8 mouse cellular contexts compared by ENCODE assay signal in genomic region chr10:82629111-82629585, GRCm38 (mm10). TPM values are rescaled to one million over a fixed set of nuclear protein-coding genes. Genes with fewer than 3 reads are reported as not detected.
DNase-seq lines count a peak whose midpoint lies in the region; ATAC-seq and TF ChIP-seq lines count a peak whose summit lies in the region.

No protein-coding gene starts in this region.

- WGBS in embryonic facial prominence, embryonic 11.5 days: 5% methylated on average over 11 of the region's 11 CpGs
- WGBS in stomach, embryonic 15.5 days: 7% methylated on average over 11 of the region's 11 CpGs

- H3K79me2 ChIP-seq in C2C12 (ENCODE audit: control insufficient read depth, insufficient read depth): peaks cover 43% of the 10 kb centered on the region

- no peaks in the 10 kb centered on the region for H3K27me3 ChIP-seq in C2C12 (ENCODE audit: control insufficient read depth, insufficient read depth, insufficient read length)
- no peaks in the 10 kb centered on the region for H3K27me3 ChIP-seq in embryonic facial prominence, embryonic 11.5 days (ENCODE audit: control insufficient read depth, insufficient read depth, low read length)
- H3K27me3 ChIP-seq in stomach, embryonic 15.5 days (replicated peaks): no peaks in the 10 kb centered on the region

- H3K9ac ChIP-seq in embryonic facial prominence, embryonic 11.5 days (replicated peaks; ENCODE audit: low read length): peak overlapping the region; percentile 78
- peak overlapping the region; percentile 71; the same call in 1 of the 2 replicates for H3K9ac ChIP-seq in stomach, embryonic 15.5 days

- TF ChIP-seq CTCF in C2C12 (IDR thresholded peaks at IDR 0.05; ENCODE audit: control insufficient read depth, insufficient read depth, insufficient read length): no peak

- no peaks in the 10 kb centered on the region for H3K4me1 ChIP-seq in embryonic facial prominence, embryonic 11.5 days (ENCODE audit: control insufficient read depth, insufficient read depth, low read length)
- H3K4me1 ChIP-seq in stomach, embryonic 15.5 days: peaks cover 10% of the 10 kb centered on the region; the same call in 1 of the 2 replicates

- H3K27ac ChIP-seq in embryonic facial prominence, embryonic 11.5 days (replicated peaks; ENCODE audit: low read depth, low read length): peak overlapping the region; percentile 66
- peak overlapping the region; percentile 91 for H3K27ac ChIP-seq in stomach, embryonic 15.5 days

- peak overlapping the region; percentile 38 for H3K4me3 ChIP-seq in C2C12 (ENCODE audit: insufficient read depth, poor library complexity, severe bottlenecking)
- H3K4me3 ChIP-seq in embryonic facial prominence, embryonic 11.5 days (ENCODE audit: low read depth, low read length): peak overlapping the region; percentile 55
- peak overlapping the region; percentile 68 for H3K4me3 ChIP-seq in stomach, embryonic 15.5 days (replicated peaks)

- DNase-seq in gastrocnemius, adult 18-20 months (ENCODE audit: low spot score): peak; percentile 10
- no peak for DNase-seq in gastrocnemius, postnatal 25 days
- DNase-seq in embryonic facial prominence, embryonic 11.5 days (ENCODE audit: low spot score): peak; percentile 30
- peak; percentile 10 for DNase-seq in lung, postnatal 10 days
- no peak for DNase-seq in adrenal gland, adult 8-10 months

- H3K79me3 ChIP-seq in C2C12 (ENCODE audit: low read depth): peaks cover 40% of the 10 kb centered on the region

- H3ac ChIP-seq in C2C12 (ENCODE audit: control insufficient read depth, insufficient read length, low read depth): peak overlapping the region; percentile 67

- peak; percentile 31; the same call in 1 of the 2 replicates for ATAC-seq in embryonic facial prominence, embryonic 11.5 days (replicated peaks; ENCODE audit: insufficient number of reproducible peaks, low FRiP score, low TSS enrichment, low read depth)
- ATAC-seq in inflammation-experienced regulatory T-cells, adult 6 months: peak; percentile 7
- ATAC-seq in stomach, embryonic 15.5 days (ENCODE audit: insufficient read depth, low FRiP score, low read depth): peak; percentile 24; the same call in 1 of the 2 replicates

- peaks cover 16% of the 10 kb centered on the region for H3K36me3 ChIP-seq in C2C12 (ENCODE audit: control insufficient read depth, insufficient read depth)
- no peaks in the 10 kb centered on the region; the same call in 1 of the 2 replicates for H3K36me3 ChIP-seq in embryonic facial prominence, embryonic 11.5 days (replicated peaks; ENCODE audit: control insufficient read depth, insufficient read depth, low read depth, low read length)
- H3K36me3 ChIP-seq in stomach, embryonic 15.5 days: 0 out of 2 replicates have a peak, but pooled peaks cover 3% of the 10 kb centered on the region

- H3K4me2 ChIP-seq in embryonic facial prominence, embryonic 11.5 days (ENCODE audit: low read depth, low read length): peak overlapping the region; percentile 82
- H3K4me2 ChIP-seq in stomach, embryonic 15.5 days: peak overlapping the region; percentile 86

- no peaks in the 10 kb centered on the region for H3K9me3 ChIP-seq in embryonic facial prominence, embryonic 11.5 days (replicated peaks; ENCODE audit: control insufficient read depth, low read length)
- no peaks in the 10 kb centered on the region for H3K9me3 ChIP-seq in stomach, embryonic 15.5 days

TF ChIP-seq in C2C12, 6 proteins besides CTCF, POLR2A, EP300 and RAD21:
- no peak for TF ChIP-seq CEBPB (IDR thresholded peaks at IDR 0.05; ENCODE audit: low read depth)

RNA-seq across cellular contexts. Expression of gene Tdg, which starts 0.5 kb away (rescaled TPM):
- 10 to 100 TPM; 10.5 to 12.0 TPM for total RNA-seq in gastrocnemius, adult 18-20 months (2021)
- total RNA-seq in gastrocnemius, postnatal 25 days (2021): 10 to 100 TPM; 16.5 to 16.7 TPM
- polyA plus RNA-seq in C2C12 (2012; fragmentation: generic; extraction: Trizol): 18.5 TPM
- polyA plus RNA-seq in embryonic facial prominence, embryonic 11.5 days (2014; fragmentation: Nextera tagmentation; extraction: Ambion mirVana): 276 and 283 TPM in 2 replicates
- 10 to 100 TPM; 16.5 to 46.4 (median 17.9) TPM for polyA plus RNA-seq in inflammation-experienced regulatory T-cells, adult 6 months (2017; shearing (Covaris generic))
- polyA plus RNA-seq in stomach, embryonic 15.5 days (2015; fragmentation: Nextera tagmentation; extraction: Ambion mirVana): 109 and 115 TPM in 2 replicates
- 10 to 100 TPM; 22.9 to 35.7 (median 25.1) TPM for total RNA-seq in adrenal gland, adult 8-10 months (2022)

RNA-seq across cellular contexts. Expression of gene 1190007I07Rik, which starts 6.1 kb away (rescaled TPM):
- total RNA-seq in gastrocnemius, adult 18-20 months (2021): 10 to 100 TPM; 31.9 to 32.8 TPM
- total RNA-seq in gastrocnemius, postnatal 25 days (2021): 10 to 100 TPM; 28.8 to 30.7 TPM
- 16.6 TPM for polyA plus RNA-seq in C2C12 (2012; fragmentation: generic; extraction: Trizol)
- polyA plus RNA-seq in embryonic facial prominence, embryonic 11.5 days (2014; fragmentation: Nextera tagmentation; extraction: Ambion mirVana): 39.0 and 41.2 TPM in 2 replicates
- 10 to 100 TPM; 17.8 to 25.4 (median 23.0) TPM for polyA plus RNA-seq in inflammation-experienced regulatory T-cells, adult 6 months (2017; shearing (Covaris generic))
- polyA plus RNA-seq in stomach, embryonic 15.5 days (2015; fragmentation: Nextera tagmentation; extraction: Ambion mirVana): 48.2 and 49.8 TPM in 2 replicates
- 10 to 100 TPM; 21.7 to 25.7 (median 22.3) TPM for total RNA-seq in adrenal gland, adult 8-10 months (2022)

Comparison
In these comparisons a context has a peak if more than half of its experiments do, and no peak if none do; other contexts are left out.
1. DNase-seq: peak in gastrocnemius, adult 18-20 months (single experiment), embryonic facial prominence, embryonic 11.5 days (single experiment) and lung, postnatal 10 days (single experiment); none in gastrocnemius, postnatal 25 days (single experiment) and adrenal gland, adult 8-10 months (single experiment).
2. Peak in every context shown above with its lines, with median percentiles within 50 percentile points of each other: H3K4me3 ChIP-seq and ATAC-seq.